Mouse (Mus musculus) CH12.LX (cell line): ENCODE measurements around the gene Dmd.
"Not testable (repeated sequence)": the region's sequence is repeated elsewhere in the genome, so short reads cannot be mapped to it uniquely, and the experiment has no call there.

ENCODE experiments used
- CTCF ChIP-seq, 2 experiments: IDR thresholded peaks in 1 of 2; conservative IDR thresholded peaks in 1 of 2; 2 replicates each; pipeline ENCODE4 v1.5.1; 2011 to 2012; ENCODE audit warnings: low read depth in 2 of 2, low read length in 2 of 2, improper control_type of control experiment in 1 of 2, inconsistent platforms in 1 of 2, mild to moderate bottlenecking in 1 of 2, moderate library complexity in 1 of 2
- MYC ChIP-seq: IDR thresholded peaks from 2 replicates; pipeline ENCODE4 v1.6.1; 2011; ENCODE audit warnings: low read depth, mild to moderate bottlenecking, improper control_type of control experiment, low read length
- POLR2A ChIP-seq: IDR thresholded peaks from 2 replicates; pipeline ENCODE4 v1.6.1; 2011; ENCODE audit warnings: low read depth, mild to moderate bottlenecking, improper control_type of control experiment, low read length
- TBP ChIP-seq: conservative IDR thresholded peaks from 2 replicates; pipeline ENCODE4 v1.6.1; 2011; ENCODE audit warnings: low read depth, low read length, improper control_type of control experiment

DNA sequence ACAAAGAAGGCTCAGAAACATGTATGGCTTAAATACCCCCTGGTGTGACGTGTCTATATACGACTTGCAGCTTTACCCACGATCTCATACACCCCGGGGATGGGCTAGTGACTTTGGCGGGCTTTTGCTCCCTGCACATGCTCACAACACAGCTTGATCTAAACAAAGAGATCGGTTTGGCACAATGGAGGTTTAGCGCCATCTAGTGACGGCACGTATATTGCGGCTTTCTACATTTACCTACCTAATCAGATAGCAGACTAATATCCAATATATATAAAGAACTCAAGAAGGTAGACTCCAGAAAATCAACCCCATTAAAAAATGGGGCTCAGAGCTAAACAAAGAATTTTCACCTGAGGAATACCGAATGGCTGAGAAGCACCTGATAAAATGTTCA is 926.7 kb downstream of the Dmd start:
- TF ChIP-seq TBP; MYC; POLR2A; CTCF (conservative IDR thresholded peaks at IDR 0.05 in 1 of 2, IDR thresholded peaks at IDR 0.05 in 1 of 2; ENCODE audit: low read depth in 2 of 2, low read length in 2 of 2): not testable (repeated sequence)
